Mouse (Mus musculus) spleen, adult 2 months (tissue): ENCODE data around the gene Fbxo46. TPM values are rescaled to one million over a fixed set of nuclear protein-coding genes. Genes with fewer than 3 reads are reported as not detected.
A peak's percentile ranks its signal among the peaks of the same experiment; 100 is the strongest.

ENCODE experiments used
- DNase-seq, 2 experiments: peaks; one replicate each; pipeline versions ENCODE4 v3.0.0 to v3.0.0-alpha.2; 2012 to 2021; ENCODE audit warnings: low spot score in 2 of 2, low read depth in 1 of 2
- H3K27ac ChIP-seq: fragments of 200-500 bp; 2 replicates; pipeline ENCODE4 v1.5.1; 2012; ENCODE audit warnings: low read length, inconsistent platforms; ENCODE audit not compliant: insufficient read depth
- H3K27me3 ChIP-seq: fragments of 200-500 bp; 2 replicates; pipeline ENCODE4 v1.6.1; 2012; ENCODE audit warnings: mild to moderate bottlenecking, moderate library complexity, low read length, inconsistent platforms; ENCODE audit not compliant: control insufficient read depth, insufficient read depth
- H3K36me3 ChIP-seq: fragments of 200-500 bp; 2 replicates; pipeline ENCODE4 v1.6.1; 2012; ENCODE audit warnings: mild to moderate bottlenecking, low read length, inconsistent platforms; ENCODE audit not compliant: control insufficient read depth, insufficient read depth
- H3K4me1 ChIP-seq: fragments of 200-500 bp; 2 replicates; pipeline ENCODE4 v1.6.1; 2011; ENCODE audit warnings: inconsistent platforms; ENCODE audit not compliant: control insufficient read depth, insufficient read depth, insufficient read length
- H3K4me3 ChIP-seq: fragments of 200-500 bp; 2 replicates; pipeline ENCODE4 v1.5.1; 2011; ENCODE audit warnings: mild to moderate bottlenecking, inconsistent platforms; ENCODE audit not compliant: insufficient read depth, insufficient read length; ENCODE audit errors: extremely low read depth
- CTCF ChIP-seq: fragments of 200-500 bp; IDR thresholded peaks from 2 replicates; pipeline ENCODE4 v1.5.1; 2011; ENCODE audit warnings: mild to moderate bottlenecking, inconsistent platforms; ENCODE audit not compliant: insufficient read depth, insufficient read length, insufficient replicate concordance; ENCODE audit errors: extremely low read depth
- POLR2A ChIP-seq: fragments of 200-500 bp; IDR thresholded peaks from 2 replicates; pipeline ENCODE4 v1.6.1; 2011; ENCODE audit warnings: low read depth, low read length, inconsistent platforms
- WGBS: fragments of 180-500 bp; shearing (Covaris S2); methylation state at CpG from one replicate; pipeline ENCODE4 v1.1.7; 2018; 5-methylcytosine and 5-hydroxymethylcytosine counted together
- polyA plus RNA-seq: library from polyadenylated mRNA; depleted of rRNA; stranded (reverse); fragments of >200 nt; gene quantifications from 2 replicates; pipeline ENCODE4 v1.2.3, GENCODE M21; 2012

Fbxo46 gene
- polyA plus RNA-seq, 1 experiment = 15.4 TPM

GRCm38 (mm10) chr7:19172874-19173273 lies 53.2 kb downstream of the Fbxo46 start:
- peak in 1 of 2 experiments; percentile 73 for DNase-seq
- Histone ChIP-seq H3K4me3 (no peak overlapping the region), H3K27me3 (peaks cover 17% of the 10 kb centered on the region), H3K4me1 (no peaks in the 10 kb centered on the region), H3K36me3 (no peaks in the 10 kb centered on the region), H3K27ac (no peak overlapping the region)
- TF ChIP-seq CTCF (peak; percentile 75; the same call in 1 of the 2 replicates), POLR2A (no peak)
- 5% methylated on average over 17 of the region's 17 CpGs for WGBS

GRCm38 (mm10) chr7:19175708-19176515 lies 56.3 kb downstream of the Fbxo46 start, which contains the start of gene Eml2:
Eml2 (plus strand) TSS chr7:19176421.
- Histone ChIP-seq H3K4me3 (no peak within 1 kb of the TSS), H3K36me3 (no peaks in the 10 kb centered on the region), H3K27me3 (peaks cover 17% of the 10 kb centered on the region), H3K27ac (no peak within 1 kb of the TSS), H3K4me1 (peaks cover 4% of the 10 kb centered on the region; the same call in 1 of the 2 replicates)
- WGBS = 9% methylated on average over 30 of the region's 30 CpGs
- TF ChIP-seq CTCF = no peak
- no peak for TF ChIP-seq POLR2A
- DNase-seq = no peak

- Histone ChIP-seq H3K4me1 (peaks cover 5% of the 10 kb centered on the region; the same call in 1 of the 2 replicates), H3K27me3 (peaks cover 17% of the 10 kb centered on the region)
Observed at GRCm38 (mm10) chr7:19176516-19176947, 56.9 kb downstream of the Fbxo46 start.

GRCm38 (mm10) chr7:19177216-19177615 lies 57.6 kb downstream of the Fbxo46 start:
- no peak overlapping the region for H3K27ac ChIP-seq
- 85% methylated on average over 7 of the region's 7 CpGs for WGBS
- no peak for DNase-seq
- no peak overlapping the region for H3K4me3 ChIP-seq
- H3K27me3 ChIP-seq = peaks cover 17% of the 10 kb centered on the region
- H3K4me1 ChIP-seq = peaks cover 9% of the 10 kb centered on the region; the same call in 1 of the 2 replicates
- no peaks in the 10 kb centered on the region for H3K36me3 ChIP-seq
- no peak for TF ChIP-seq POLR2A
- no peak for TF ChIP-seq CTCF

More at GRCm38 (mm10) chr7:19176516-19176947, 56.9 kb downstream of the Fbxo46 start:
- WGBS = 17% methylated on average over 14 of the region's 21 CpGs
- Histone ChIP-seq H3K27ac (no peak overlapping the region), H3K36me3 (no peaks in the 10 kb centered on the region), H3K4me3 (no peak overlapping the region)
- no peak for DNase-seq
- TF ChIP-seq CTCF (no peak), POLR2A (no peak)

- no peak overlapping the region for H3K4me3 ChIP-seq
- H3K27me3 ChIP-seq = peaks cover 17% of the 10 kb centered on the region
- no peak for DNase-seq
- H3K4me1 ChIP-seq = peaks cover 9% of the 10 kb centered on the region; the same call in 1 of the 2 replicates
- H3K27ac ChIP-seq = no peak overlapping the region
- no peaks in the 10 kb centered on the region for H3K36me3 ChIP-seq
- WGBS = 29% methylated on average over 18 of the region's 18 CpGs
- TF ChIP-seq CTCF = no peak
- TF ChIP-seq POLR2A = no peak
Observed at GRCm38 (mm10) chr7:19178035-19178434, 58.4 kb downstream of the Fbxo46 start.

GRCm38 (mm10) chr7:19178443-19179092 lies 58.9 kb downstream of the Fbxo46 start:
- Histone ChIP-seq H3K4me3 (peak overlapping the region; percentile 25; the same call in 1 of the 2 replicates), H3K27ac (no peak overlapping the region), H3K4me1 (peaks cover 9% of the 10 kb centered on the region; the same call in 1 of the 2 replicates), H3K36me3 (no peaks in the 10 kb centered on the region), H3K27me3 (peaks cover 17% of the 10 kb centered on the region)
- whole genome bisulfite sequencing = 4% methylated on average over 27 of the region's 27 CpGs
- peak; percentile 45 to 75 for DNase-seq
- TF ChIP-seq CTCF = peak; percentile 88; the same call in 1 of the 2 replicates
- no peak for TF ChIP-seq POLR2A
